In genomic region chr7:45068000-45068318, GRCm38 (mm10) we compare ENCODE assay signal across 8 mouse cellular contexts. TPM values are rescaled to one million over a fixed set of nuclear protein-coding genes. Genes with fewer than 3 reads are reported as not detected.
DNase-seq lines count a peak whose midpoint lies in the region; ATAC-seq and TF ChIP-seq lines count a peak whose summit lies in the region.

No protein-coding gene starts in this region.

- no peaks in the 10 kb centered on the region for H3K36me3 ChIP-seq in neural tube, embryonic 15.5 days
- peaks cover 4% of the 10 kb centered on the region; the same call in 1 of the 2 replicates for H3K36me3 ChIP-seq in embryonic facial prominence, embryonic 10.5 days (replicated peaks)
- peaks cover 4% of the 10 kb centered on the region for H3K36me3 ChIP-seq in myocyte (ENCODE audit: control insufficient read depth, insufficient read depth)

- no peak for TF ChIP-seq POLR2A in myocyte (IDR thresholded peaks at IDR 0.05; ENCODE audit: insufficient read length, low read depth)

- no peaks in the 10 kb centered on the region for H3K27me3 ChIP-seq in neural tube, embryonic 15.5 days (replicated peaks)
- no peaks in the 10 kb centered on the region for H3K27me3 ChIP-seq in embryonic facial prominence, embryonic 10.5 days (replicated peaks; ENCODE audit: low read depth, poor library complexity, severe bottlenecking)
- no peaks in the 10 kb centered on the region for H3K27me3 ChIP-seq in myocyte (ENCODE audit: control insufficient read depth, insufficient read depth, insufficient read length)

- no peaks in the 10 kb centered on the region for H3K9me3 ChIP-seq in neural tube, embryonic 15.5 days (replicated peaks)
- no peaks in the 10 kb centered on the region for H3K9me3 ChIP-seq in embryonic facial prominence, embryonic 10.5 days

- DNase-seq in adrenal gland, adult (ENCODE audit: inconsistent age in 2 of 2, low spot score in 1 of 2): peak; percentile 72 to 88
- DNase-seq in adrenal gland, postnatal 4 days (ENCODE audit: low spot score in 2 of 2): no peak
- DNase-seq in neural tube, embryonic 10.5 days (ENCODE audit: extremely low spot score, low spot score): peak; percentile 52
- DNase-seq in embryonic facial prominence, embryonic 10.5 days (ENCODE audit: low spot score): peak; percentile 70
- peak; percentile 60 to 73 for DNase-seq in kidney, postnatal 4 days
- no peak for DNase-seq in frontal cortex, postnatal 10 days (ENCODE audit: low spot score in 2 of 2)

- no peak overlapping the region for H3K4me3 ChIP-seq in neural tube, embryonic 15.5 days (replicated peaks)
- H3K4me3 ChIP-seq in embryonic facial prominence, embryonic 10.5 days: no peak overlapping the region
- no peak overlapping the region for H3K4me3 ChIP-seq in myocyte

- no peak overlapping the region for H3K9ac ChIP-seq in neural tube, embryonic 15.5 days (replicated peaks)

- ATAC-seq in neural tube, embryonic 15.5 days (ENCODE audit: low FRiP score): no peak

- peaks cover 94% of the 10 kb centered on the region for H3K79me2 ChIP-seq in myocyte (ENCODE audit: control insufficient read depth, insufficient read depth)

- WGBS in neural tube, embryonic 15.5 days: 36% methylated on average over 5 of the region's 5 CpGs
- WGBS in embryonic facial prominence, embryonic 10.5 days: 24% methylated on average over 5 of the region's 5 CpGs

- H3K4me1 ChIP-seq in neural tube, embryonic 15.5 days: peaks cover 16% of the 10 kb centered on the region
- H3K4me1 ChIP-seq in embryonic facial prominence, embryonic 10.5 days: peaks cover 7% of the 10 kb centered on the region

- H3ac ChIP-seq in myocyte (ENCODE audit: control insufficient read depth, insufficient read length): no peak overlapping the region

- no peak overlapping the region for H3K4me2 ChIP-seq in neural tube, embryonic 15.5 days
- no peak overlapping the region for H3K4me2 ChIP-seq in myocyte (ENCODE audit: low read depth)

- no peak overlapping the region for H3K27ac ChIP-seq in neural tube, embryonic 15.5 days (replicated peaks)
- no peak overlapping the region for H3K27ac ChIP-seq in embryonic facial prominence, embryonic 10.5 days (replicated peaks)

TF ChIP-seq in myocyte, 11 proteins besides CTCF, POLR2A, EP300 and RAD21:
- no peak for TF ChIP-seq SRF (IDR thresholded peaks at IDR 0.05; ENCODE audit: control insufficient read depth, insufficient read length, low read depth)
- no peak for TF ChIP-seq TCF12 (IDR thresholded peaks at IDR 0.05; ENCODE audit: insufficient read depth, poor library complexity, severe bottlenecking)
- TF ChIP-seq MYOD1 (IDR thresholded peaks at IDR 0.05; ENCODE audit: control insufficient read depth in 1 of 3, insufficient read length in 2 of 3, low read depth in 2 of 3): peak in 1 of 3 experiments; percentile 44
- no peak for TF ChIP-seq MAX (IDR thresholded peaks at IDR 0.05; ENCODE audit: low read depth)
- TF ChIP-seq MYOG (IDR thresholded peaks at IDR 0.05; ENCODE audit: control insufficient read depth in 1 of 3, insufficient read depth in 1 of 3, insufficient read length in 2 of 3, low read depth in 2 of 3): peak in 1 of 3 experiments; percentile 27
- TF ChIP-seq REST (IDR thresholded peaks at IDR 0.05; ENCODE audit: insufficient read depth, insufficient read length): no peak
- TF ChIP-seq CEBPB (IDR thresholded peaks at IDR 0.05; ENCODE audit: insufficient read depth, poor library complexity, severe bottlenecking): no peak
- TF ChIP-seq USF1 (IDR thresholded peaks at IDR 0.05; ENCODE audit: low read depth): peak; percentile 71
- no peak for TF ChIP-seq E2F4 (IDR thresholded peaks at IDR 0.05; ENCODE audit: insufficient read depth)
- no peak for TF ChIP-seq POLR2AphosphoS2 (IDR thresholded peaks at IDR 0.05; ENCODE audit: insufficient read length, low read depth)
- no peak for TF ChIP-seq TCF3 (IDR thresholded peaks at IDR 0.05; ENCODE audit: insufficient read length, low read depth)

RNA-seq across cellular contexts. Expression of gene Prrg2, which starts 5.5 kb away (rescaled TPM):
- 10 to 100 TPM; 17.9 to 18.6 TPM for total RNA-seq in adrenal gland, postnatal 4 days (2021)
- polyA plus RNA-seq in neural tube, embryonic 15.5 days (2015; fragmentation: Nextera tagmentation; extraction: Ambion mirVana): 16.5 and 18.1 TPM in 2 replicates
- polyA plus RNA-seq in embryonic facial prominence, embryonic 10.5 days (2016; fragmentation: Nextera tagmentation; extraction: Ambion mirVana): 23.3 and 24.4 TPM in 2 replicates
- 12.9 TPM for polyA plus RNA-seq in myocyte (2012; fragmentation: generic; extraction: Trizol)

RNA-seq across cellular contexts. Expression of gene Nosip, which starts 5.7 kb away (rescaled TPM):
- total RNA-seq in adrenal gland, postnatal 4 days (2021): 10 to 100 TPM; 61.1 to 71.2 TPM
- 65.8 and 66.5 TPM in 2 replicates for polyA plus RNA-seq in neural tube, embryonic 15.5 days (2015; fragmentation: Nextera tagmentation; extraction: Ambion mirVana)
- polyA plus RNA-seq in embryonic facial prominence, embryonic 10.5 days (2016; fragmentation: Nextera tagmentation; extraction: Ambion mirVana): 70.8 and 74.7 TPM in 2 replicates
- polyA plus RNA-seq in myocyte (2012; fragmentation: generic; extraction: Trizol): 66.1 TPM

RNA-seq across cellular contexts. Expression of gene Prr12, which starts 15.3 kb away (rescaled TPM):
- total RNA-seq in adrenal gland, postnatal 4 days (2021): 10 to 100 TPM; 76.4 to 85.1 TPM
- polyA plus RNA-seq in neural tube, embryonic 15.5 days (2015; fragmentation: Nextera tagmentation; extraction: Ambion mirVana): 11.4 and 12.3 TPM in 2 replicates
- polyA plus RNA-seq in embryonic facial prominence, embryonic 10.5 days (2016; fragmentation: Nextera tagmentation; extraction: Ambion mirVana): 13.4 and 14.9 TPM in 2 replicates
- polyA plus RNA-seq in myocyte (2012; fragmentation: generic; extraction: Trizol): 10.2 TPM

RNA-seq across cellular contexts. Expression of gene Rcn3, which starts 24.1 kb away (rescaled TPM):
- total RNA-seq in adrenal gland, postnatal 4 days (2021): 10 to 100 TPM; 77.0 to 81.8 TPM
- 112 and 118 TPM in 2 replicates for polyA plus RNA-seq in neural tube, embryonic 15.5 days (2015; fragmentation: Nextera tagmentation; extraction: Ambion mirVana)
- polyA plus RNA-seq in embryonic facial prominence, embryonic 10.5 days (2016; fragmentation: Nextera tagmentation; extraction: Ambion mirVana): 144 and 156 TPM in 2 replicates
- polyA plus RNA-seq in myocyte (2012; fragmentation: generic; extraction: Trizol): 123 TPM

RNA-seq across cellular contexts. Expression of gene Fcgrt, which starts 35.7 kb away (rescaled TPM):
- total RNA-seq in adrenal gland, postnatal 4 days (2021): 100 to 1,000 TPM in 1 of 2 experiments, 10 to 100 TPM in 1; 98.0 to 104 TPM
- 33.8 and 42.7 TPM in 2 replicates for polyA plus RNA-seq in neural tube, embryonic 15.5 days (2015; fragmentation: Nextera tagmentation; extraction: Ambion mirVana)
- polyA plus RNA-seq in embryonic facial prominence, embryonic 10.5 days (2016; fragmentation: Nextera tagmentation; extraction: Ambion mirVana): 6.0 and 7.0 TPM in 2 replicates
- polyA plus RNA-seq in myocyte (2012; fragmentation: generic; extraction: Trizol): 67.2 TPM

Comparison
In these comparisons a context has a peak if more than half of its experiments do, and no peak if none do; other contexts are left out.
1. DNase-seq: peak in adrenal gland, adult (2 of 2), neural tube, embryonic 10.5 days (single experiment), embryonic facial prominence, embryonic 10.5 days (single experiment) and kidney, postnatal 4 days (2 of 2); none in adrenal gland, postnatal 4 days (0 of 2) and frontal cortex, postnatal 10 days (0 of 2).